Mouse (Mus musculus): ENCODE data around the gene Nav2.

GRCm38 (mm10) chr7:49341919-49342529, 433.5 kb downstream of the Nav2 start:
- no peak for TF ChIP-seq POLR2A (IDR thresholded peaks at IDR 0.05; ENCODE audit: insufficient read depth, low read length)
- peak; percentile 44 for TF ChIP-seq CTCF (IDR thresholded peaks at IDR 0.05; ENCODE audit: low read depth, low read length)

Data from ES-Bruce4 (cell line).